Mouse (Mus musculus) kidney, adult 2 months (tissue): ENCODE measurements at regions not wholly inside any gene's neighbourhood (a gene's known extent, or its start where the extent isn't known, plus 50 kb on each side); places are given as distances from the start of the nearest gene placed in this dataset.

Experiments used
- CTCF ChIP-seq: fragments of 200-500 bp; conservative IDR thresholded peaks from 2 replicates; pipeline ENCODE4 v1.5.1; 2011; ENCODE audit warnings: low read depth, mild to moderate bottlenecking, control low read depth, low read length, moderate library complexity, mixed read lengths; ENCODE audit not compliant: insufficient read depth, insufficient read length
- POLR2A ChIP-seq: fragments of 200-500 bp; IDR thresholded peaks from one replicate; pipeline ENCODE4 v1.6.1; 2011; ENCODE audit warnings: low read depth, low read length, control low read depth

GRCm38 (mm10) chr3:148448888-148449287, 541.5 kb downstream of the Adgrl2 start:
- TF ChIP-seq CTCF: no peak
- no peak for TF ChIP-seq POLR2A
